In the genomic region with DNA sequence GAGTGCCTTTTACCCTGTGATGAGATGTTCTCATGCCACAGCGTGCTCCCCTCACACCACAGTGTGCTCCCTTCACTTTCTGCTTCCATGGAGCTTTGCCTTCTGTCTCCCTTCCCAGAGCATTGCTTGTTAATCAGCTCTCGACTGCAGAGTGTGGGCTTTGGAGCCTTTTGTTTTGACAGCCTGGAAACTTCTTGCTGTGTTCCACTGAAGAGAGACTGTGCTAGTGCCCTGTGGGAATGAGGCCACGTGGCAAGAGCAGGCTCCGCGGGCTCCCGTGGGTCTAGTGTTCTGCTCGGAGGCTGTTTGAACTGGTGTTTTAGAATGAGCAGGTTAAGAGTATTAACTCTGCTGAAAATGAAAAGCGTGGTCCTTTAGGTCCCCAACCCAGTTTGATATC, we compare ENCODE assay signal across 29 mouse cellular contexts. TPM values are rescaled to one million over a fixed set of nuclear protein-coding genes. Genes with fewer than 3 reads are reported as not detected.
DNase-seq lines count a peak whose midpoint lies in the region; ATAC-seq and TF ChIP-seq lines count a peak whose summit lies in the region.
"Had no signal": no experiment of that assay in that cellular context is flagged by ENCODE, and none has a peak within 500 bp of the region (broad histone marks: within the 10 kb centered on the region; RNA-seq: fewer than 3 reads in every experiment).

No protein-coding gene starts in this region.

- WGBS in forebrain, postnatal 0 days: 38% methylated on average over 8 of the region's 8 CpGs
- 58% methylated on average over 8 of the region's 8 CpGs for WGBS in forebrain, embryonic 13.5 days
- WGBS in midbrain, postnatal 0 days: 70% methylated on average over 8 of the region's 8 CpGs
- 77% methylated on average over 8 of the region's 8 CpGs for WGBS in midbrain, embryonic 15.5 days
- 59% methylated on average over 8 of the region's 8 CpGs for WGBS in stomach, postnatal 0 days

- no peak overlapping the region for H3K9ac ChIP-seq in forebrain, postnatal 0 days
- no peak overlapping the region for H3K9ac ChIP-seq in forebrain, embryonic 13.5 days
- no peak overlapping the region for H3K9ac ChIP-seq in midbrain, postnatal 0 days (replicated peaks; ENCODE audit: low read length, poor library complexity, severe bottlenecking)
- no peak overlapping the region for H3K9ac ChIP-seq in midbrain, embryonic 15.5 days
- no peak overlapping the region for H3K9ac ChIP-seq in stomach, postnatal 0 days (ENCODE audit: low read length)
- H3K9ac ChIP-seq: liver, embryonic 12.5 days; liver, postnatal 0 days; neural tube, embryonic 12.5 days had no signal

- TF ChIP-seq CTCF in forebrain, postnatal 0 days (IDR thresholded peaks at IDR 0.05; ENCODE audit: low read depth): no peak
- TF ChIP-seq CTCF in midbrain, postnatal 0 days (IDR thresholded peaks at IDR 0.05): no peak
- TF ChIP-seq CTCF in stomach, postnatal 0 days (IDR thresholded peaks at IDR 0.05; ENCODE audit: low read depth): no peak

- no peaks in the 10 kb centered on the region for H3K27me3 ChIP-seq in forebrain, postnatal 0 days (ENCODE audit: insufficient read depth, low read length)
- H3K27me3 ChIP-seq in forebrain, embryonic 13.5 days: no peaks in the 10 kb centered on the region
- H3K27me3 ChIP-seq in midbrain, postnatal 0 days (ENCODE audit: insufficient read depth, low read length): no peaks in the 10 kb centered on the region
- no peaks in the 10 kb centered on the region for H3K27me3 ChIP-seq in midbrain, embryonic 15.5 days (replicated peaks)
- no peaks in the 10 kb centered on the region for H3K27me3 ChIP-seq in stomach, postnatal 0 days (ENCODE audit: control insufficient read depth, insufficient read depth, low read length)
- H3K27me3 ChIP-seq: liver, embryonic 12.5 days; neural tube, embryonic 12.5 days had no signal

- no peak overlapping the region for H3K4me2 ChIP-seq in forebrain, postnatal 0 days (ENCODE audit: low read depth)
- no peak overlapping the region for H3K4me2 ChIP-seq in forebrain, embryonic 13.5 days
- no peak overlapping the region for H3K4me2 ChIP-seq in midbrain, postnatal 0 days (ENCODE audit: low read depth, low read length, poor library complexity, severe bottlenecking)
- no peak overlapping the region for H3K4me2 ChIP-seq in midbrain, embryonic 15.5 days
- no peak overlapping the region for H3K4me2 ChIP-seq in stomach, postnatal 0 days (replicated peaks; ENCODE audit: low read depth)
- H3K4me2 ChIP-seq: liver, embryonic 12.5 days; neural tube, embryonic 12.5 days had no signal

- H3K27ac ChIP-seq in forebrain, postnatal 0 days (ENCODE audit: low read depth, low read length): no peak overlapping the region
- H3K27ac ChIP-seq in forebrain, embryonic 13.5 days: no peak overlapping the region
- H3K27ac ChIP-seq in midbrain, postnatal 0 days (ENCODE audit: low read depth, low read length): no peak overlapping the region
- H3K27ac ChIP-seq in midbrain, embryonic 15.5 days: no peak overlapping the region
- H3K27ac ChIP-seq in stomach, postnatal 0 days (replicated peaks): peak overlapping the region; percentile 31; the same call in 1 of the 2 replicates
- H3K27ac ChIP-seq: hindbrain, embryonic 10.5 days; kidney, postnatal 0 days; liver, embryonic 12.5 days; midbrain, embryonic 10.5 days; neural tube, embryonic 12.5 days had no signal

- H3K4me3 ChIP-seq in forebrain, postnatal 0 days (ENCODE audit: low read depth, low read length): no peak overlapping the region
- H3K4me3 ChIP-seq in forebrain, embryonic 13.5 days: no peak overlapping the region
- no peak overlapping the region for H3K4me3 ChIP-seq in midbrain, postnatal 0 days (ENCODE audit: low read depth, low read length)
- no peak overlapping the region for H3K4me3 ChIP-seq in midbrain, embryonic 15.5 days
- no peak overlapping the region for H3K4me3 ChIP-seq in stomach, postnatal 0 days (ENCODE audit: low read depth, low read length)
- H3K4me3 ChIP-seq: hindbrain, embryonic 10.5 days; liver, embryonic 12.5 days; midbrain, embryonic 10.5 days; myocyte; neural tube, embryonic 12.5 days had no signal

- ATAC-seq in forebrain, postnatal 0 days: peak; percentile 82
- no peak for ATAC-seq in forebrain, embryonic 13.5 days
- ATAC-seq in midbrain, postnatal 0 days (ENCODE audit: low FRiP score): peak; percentile 52; the same call in 1 of the 2 replicates
- ATAC-seq in midbrain, embryonic 15.5 days (replicated peaks): no peak
- ATAC-seq in stomach, postnatal 0 days (ENCODE audit: low FRiP score, low TSS enrichment): peak; percentile 25; the same call in 1 of the 2 replicates
- ATAC-seq: hindbrain, embryonic 16.5 days; liver, embryonic 12.5 days; liver, postnatal 0 days; midbrain, embryonic 16.5 days had no signal

- H3K36me3 ChIP-seq in forebrain, postnatal 0 days (ENCODE audit: insufficient read depth): no peaks in the 10 kb centered on the region
- no peaks in the 10 kb centered on the region for H3K36me3 ChIP-seq in forebrain, embryonic 13.5 days (ENCODE audit: poor library complexity, severe bottlenecking)
- no peaks in the 10 kb centered on the region for H3K36me3 ChIP-seq in midbrain, postnatal 0 days (ENCODE audit: insufficient read depth, low read length)
- no peaks in the 10 kb centered on the region for H3K36me3 ChIP-seq in midbrain, embryonic 15.5 days (replicated peaks)
- H3K36me3 ChIP-seq in stomach, postnatal 0 days (ENCODE audit: control insufficient read depth, insufficient read depth, low read length): no peaks in the 10 kb centered on the region
- H3K36me3 ChIP-seq: hindbrain, embryonic 10.5 days; liver, embryonic 12.5 days; midbrain, embryonic 10.5 days; neural tube, embryonic 12.5 days had no signal

- no peaks in the 10 kb centered on the region for H3K9me3 ChIP-seq in forebrain, postnatal 0 days (ENCODE audit: low read length)
- no peaks in the 10 kb centered on the region for H3K9me3 ChIP-seq in forebrain, embryonic 13.5 days (replicated peaks)
- no peaks in the 10 kb centered on the region for H3K9me3 ChIP-seq in midbrain, postnatal 0 days (ENCODE audit: low read length)
- no peaks in the 10 kb centered on the region for H3K9me3 ChIP-seq in midbrain, embryonic 15.5 days
- H3K9me3 ChIP-seq in stomach, postnatal 0 days (ENCODE audit: control insufficient read depth, low read length): no peaks in the 10 kb centered on the region
- H3K9me3 ChIP-seq: liver, embryonic 12.5 days; neural tube, embryonic 12.5 days had no signal

- H3K4me1 ChIP-seq in forebrain, postnatal 0 days (ENCODE audit: insufficient read depth): no peaks in the 10 kb centered on the region
- no peaks in the 10 kb centered on the region for H3K4me1 ChIP-seq in forebrain, embryonic 13.5 days
- H3K4me1 ChIP-seq in midbrain, postnatal 0 days (ENCODE audit: insufficient read depth, low read length): no peaks in the 10 kb centered on the region
- no peaks in the 10 kb centered on the region for H3K4me1 ChIP-seq in midbrain, embryonic 15.5 days
- H3K4me1 ChIP-seq in stomach, postnatal 0 days (replicated peaks; ENCODE audit: control insufficient read depth, insufficient read depth): no peaks in the 10 kb centered on the region; the same call in 1 of the 2 replicates
- H3K4me1 ChIP-seq: liver, embryonic 12.5 days; midbrain, embryonic 10.5 days had no signal

- TF ChIP-seq EP300 in stomach, postnatal 0 days (optimal IDR thresholded peaks at IDR 0.05): no peak

- DNase-seq in forebrain, postnatal 0 days: peak; percentile 4
- DNase-seq in kidney, adult 9 months: peak; percentile 21
- no peak for DNase-seq in kidney, postnatal 36 days
- DNase-seq in midbrain, postnatal 0 days (ENCODE audit: low spot score): no peak
- no peak for DNase-seq in stomach, postnatal 0 days (ENCODE audit: low spot score)
- no peak for DNase-seq in thymus, postnatal 0 days (ENCODE audit: low spot score)
- DNase-seq: adrenal gland, postnatal 25 days; B cell, adult 2 months; cerebellum, adult 2 months; cerebellum, postnatal 14 days; gastrocnemius, postnatal 10 days; heart, postnatal 14 days; layer of hippocampus, postnatal 36 days; left cerebral cortex, postnatal 4 days; liver, postnatal 0 days; lung, postnatal 14 days; right cerebral cortex, adult 18-20 months; spleen, adult 18-20 months; thymus, postnatal 14 days had no signal

RNA-seq across cellular contexts. Expression of a gene that starts 54.5 kb away (rescaled TPM):
- 27.7 and 46.9 TPM in 2 replicates for total RNA-seq in forebrain, postnatal 0 days (2014; rRNA removed)
- 47.1 and 76.7 TPM in 2 replicates for polyA plus RNA-seq in forebrain, postnatal 0 days (2015; fragmentation: Nextera tagmentation; extraction: Ambion mirVana)
- 31.4 and 37.0 TPM in 2 replicates for polyA plus RNA-seq in forebrain, embryonic 13.5 days (2015; fragmentation: Nextera tagmentation; extraction: Ambion mirVana)
- 75.0 and 94.0 TPM in 2 replicates for total RNA-seq in midbrain, postnatal 0 days (2014; rRNA removed)
- polyA plus RNA-seq in midbrain, postnatal 0 days (2015; fragmentation: Nextera tagmentation; extraction: Ambion mirVana): 139 and 149 TPM in 2 replicates
- 92.6 and 97.2 TPM in 2 replicates for polyA plus RNA-seq in midbrain, embryonic 15.5 days (2015; fragmentation: Nextera tagmentation; extraction: Ambion mirVana)
- 61.2 and 62.6 TPM in 2 replicates for polyA plus RNA-seq in stomach, postnatal 0 days (2015; fragmentation: Nextera tagmentation; extraction: Ambion mirVana)
- 145 and 152 TPM in 2 replicates for polyA plus RNA-seq in thymus, postnatal 0 days (2015; fragmentation: Nextera tagmentation; extraction: Ambion mirVana)

Comparison
In these comparisons a context has a peak if more than half of its experiments do, and no peak if none do; other contexts are left out.
1. ATAC-seq: peak in forebrain, postnatal 0 days (single experiment), midbrain, postnatal 0 days (single experiment) and stomach, postnatal 0 days (single experiment); none in forebrain, embryonic 13.5 days (single experiment) and midbrain, embryonic 15.5 days (single experiment).
2. DNase-seq: peak in forebrain, postnatal 0 days (single experiment) and kidney, adult 9 months (single experiment); none in kidney, postnatal 36 days (0 of 2), midbrain, postnatal 0 days (single experiment), stomach, postnatal 0 days (single experiment) and thymus, postnatal 0 days (single experiment).